Mouse (Mus musculus): ENCODE measurements around the gene Gm3453.
"Not testable (repeated sequence)": the region's sequence is repeated elsewhere in the genome, so short reads cannot be mapped to it uniquely, and the experiment has no call there.

Gene Gm3453

DNA sequence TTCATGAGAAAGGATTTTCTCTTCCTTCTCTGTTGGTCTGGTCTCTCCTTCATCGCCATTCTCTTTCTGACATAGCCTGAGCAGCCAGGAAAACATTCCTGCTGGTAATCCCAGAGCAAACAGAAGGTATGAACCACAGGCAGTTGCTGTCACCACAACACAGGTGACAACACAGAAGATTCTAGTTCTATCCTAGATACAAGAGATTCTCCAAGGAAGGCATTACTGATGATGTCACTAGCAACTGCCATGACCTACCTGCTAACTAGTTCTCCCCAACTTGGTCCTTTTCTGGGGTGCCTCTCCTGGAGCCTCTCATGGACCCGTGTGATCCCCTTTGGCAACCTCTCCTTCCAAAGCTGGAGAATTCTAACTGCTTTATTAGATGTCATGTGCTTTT, at the start of gene Gm3453:
Gene Gm3453, minus strand, starts transcription at position 101 of the 400 bp plus-strand sequence.
- DNase-seq (ENCODE audit: low read depth): not testable (repeated sequence)

DNA sequence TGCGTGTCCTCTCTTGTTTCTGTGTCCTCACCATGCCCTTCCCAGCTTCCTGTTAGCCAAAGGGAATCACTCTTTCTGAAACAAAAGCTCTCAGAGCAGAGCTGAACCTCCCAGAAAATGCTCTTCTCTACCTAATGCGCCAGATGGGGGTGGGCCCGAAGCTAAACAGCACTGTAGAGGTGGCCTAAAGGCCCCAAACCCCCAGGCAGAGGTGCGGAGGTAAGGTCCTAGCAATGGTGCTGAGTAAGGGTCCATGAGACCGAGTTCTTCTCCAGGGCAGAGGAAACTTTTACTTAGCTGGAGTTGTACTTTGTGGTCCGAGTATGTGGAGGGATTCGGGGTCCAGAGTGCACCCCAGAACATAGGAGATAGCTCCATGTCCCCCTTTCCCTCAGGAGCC, 8.2 kb upstream of the Gm3453 start:
- DNase-seq (ENCODE audit: low read depth): not testable (repeated sequence)

DNA sequence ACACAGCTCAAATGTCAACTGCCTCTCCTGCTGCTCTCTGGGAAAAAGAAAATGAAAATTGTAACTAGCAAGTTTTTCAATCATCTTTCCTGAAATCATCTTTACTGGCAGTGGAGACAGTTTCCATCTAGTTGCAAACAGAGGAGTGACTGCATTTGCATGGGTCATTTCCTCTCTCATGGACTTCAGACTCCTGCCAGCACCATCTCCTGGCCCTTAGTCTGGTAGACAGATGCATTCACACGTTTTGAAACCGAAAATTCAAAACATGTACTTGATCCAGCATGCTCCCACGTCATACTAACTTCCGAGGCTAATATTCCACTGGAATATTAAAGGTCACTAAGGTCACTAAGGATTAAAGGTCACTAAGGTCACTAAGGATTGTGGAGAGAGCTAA, 16.5 kb downstream of the Gm3453 start:
- DNase-seq (ENCODE audit: low read depth): not testable (repeated sequence)

DNA sequence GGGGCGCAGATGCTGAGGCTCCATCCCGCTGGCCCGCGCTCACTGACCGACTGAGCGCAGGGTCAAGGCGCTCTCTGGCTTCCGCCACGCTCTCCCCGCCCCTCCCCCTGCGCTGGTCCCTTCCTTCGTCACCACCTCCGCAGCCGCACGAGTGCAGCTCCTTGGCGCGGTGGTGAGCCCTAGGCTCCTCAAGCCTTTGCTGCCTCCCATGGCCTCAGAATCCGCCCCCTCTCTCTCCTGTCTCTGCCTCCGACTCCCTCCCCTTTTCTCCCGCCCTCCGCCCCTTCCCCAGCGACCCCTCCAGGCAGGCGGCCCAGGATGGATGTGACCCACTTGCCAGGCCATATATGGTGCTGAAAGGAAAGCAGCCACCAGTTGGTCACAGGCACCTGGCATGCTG, 17.3 kb downstream of the Gm3453 start, which contains the start of gene Gm3248:
Gene Gm3248, minus strand, starts transcription at position 111 of the 400 bp plus-strand sequence.
- DNase-seq (ENCODE audit: low read depth): not testable (repeated sequence)

DNA sequence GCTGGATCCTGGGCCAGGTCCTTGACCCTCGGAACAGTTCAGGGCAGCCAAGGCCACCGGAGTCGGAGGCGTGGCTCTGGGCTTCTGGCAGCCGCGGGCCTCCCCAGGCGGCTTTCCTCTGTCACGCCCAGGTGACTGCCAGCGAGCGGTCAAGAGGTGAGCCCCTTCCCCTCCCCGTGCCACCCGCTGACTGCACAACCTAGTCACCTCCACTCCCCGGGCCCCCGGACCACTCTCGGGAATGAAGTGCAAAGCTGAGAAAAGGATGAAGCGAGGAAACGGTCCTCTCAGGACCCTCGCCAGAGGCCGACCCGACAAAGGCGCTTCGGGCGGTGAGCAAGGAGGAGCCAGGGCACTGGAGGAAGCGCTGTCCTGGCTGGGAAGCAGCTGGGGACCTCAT, 17.8 kb downstream of the Gm3453 start:
- DNase-seq (ENCODE audit: low read depth): not testable (repeated sequence)

DNA sequence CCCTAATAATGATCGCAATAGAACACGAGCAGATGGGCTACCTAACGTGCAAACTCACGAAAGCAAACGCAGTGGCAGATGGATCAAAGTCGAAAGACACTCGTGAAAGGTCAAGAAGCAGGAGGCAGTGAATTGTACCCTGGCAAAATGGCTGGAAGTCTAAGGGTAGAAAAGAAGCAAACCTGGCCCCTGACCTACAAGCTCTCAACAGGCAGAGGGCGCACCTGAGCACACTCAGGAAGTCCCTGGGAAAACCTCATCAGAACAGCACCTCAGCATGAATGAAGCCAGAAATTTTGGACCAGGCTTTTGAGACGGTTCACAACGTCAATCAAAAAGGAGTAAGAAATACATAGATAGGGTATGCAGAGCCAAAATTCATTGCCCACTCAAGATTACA, 18.5 kb downstream of the Gm3453 start:
- not testable (repeated sequence) for DNase-seq (ENCODE audit: low read depth)

DNA sequence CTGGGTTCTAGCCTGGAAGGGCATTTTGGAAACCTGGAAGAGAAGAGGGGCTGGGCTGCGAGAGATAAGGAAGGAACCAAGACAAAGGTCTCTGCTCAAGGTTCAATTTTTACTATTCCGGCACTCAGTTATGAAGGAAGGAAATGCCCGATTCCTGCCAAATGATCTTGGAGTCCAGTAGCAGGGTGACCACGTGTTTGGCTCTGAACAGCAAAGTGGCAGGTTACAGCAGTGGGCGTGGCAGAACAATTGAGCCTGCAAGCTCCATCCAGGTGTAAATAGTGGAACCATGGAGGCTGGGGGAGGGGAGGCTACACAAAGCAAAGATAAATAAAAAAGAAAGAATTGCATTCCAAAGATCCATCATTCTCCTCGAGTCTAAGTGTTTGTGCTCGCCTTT, 55.7 kb downstream of the Gm3453 start:
- not testable (repeated sequence) for DNase-seq (ENCODE audit: low read depth)
